Mouse (Mus musculus) gonadal fat pad, adult 2 months (tissue): Measurements from ENCODE around the gene Ints13. TPM values are rescaled to one million over a fixed set of nuclear protein-coding genes. Genes with fewer than 3 reads are reported as not detected.

Experiments
- DNase-seq: peaks from one replicate; pipeline ENCODE4 v3.0.0-alpha.2; 2012; ENCODE audit warnings: low read depth
- polyA plus RNA-seq: library from polyadenylated mRNA; depleted of rRNA; stranded (reverse); fragments of >200 nt; gene quantifications from 2 replicates; pipeline ENCODE4 v1.2.3, GENCODE M21; 2012

Ints13 gene
- polyA plus RNA-seq, 1 experiment = 15.9 TPM

DNA sequence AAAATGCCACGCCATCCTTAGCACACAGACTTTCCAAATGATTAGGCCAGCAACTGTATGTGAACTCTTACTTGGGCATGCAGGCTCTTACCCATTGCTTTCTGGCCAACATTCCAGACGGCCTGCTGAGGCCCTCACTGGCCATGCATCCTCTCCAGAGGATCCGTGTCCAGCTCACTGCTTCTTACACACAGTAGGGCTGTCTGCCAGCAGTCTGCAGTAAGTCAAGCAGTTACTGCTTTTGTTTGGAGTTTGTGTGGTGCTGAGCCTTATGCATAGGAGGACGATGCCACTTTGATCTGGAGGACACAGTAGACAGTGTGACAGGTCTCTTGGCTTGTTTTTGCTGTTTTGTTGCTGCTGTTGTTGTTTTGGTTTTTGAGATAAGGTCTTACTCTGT is 39.0 kb downstream of the Ints13 start:
- DNase-seq = no peak

DNA sequence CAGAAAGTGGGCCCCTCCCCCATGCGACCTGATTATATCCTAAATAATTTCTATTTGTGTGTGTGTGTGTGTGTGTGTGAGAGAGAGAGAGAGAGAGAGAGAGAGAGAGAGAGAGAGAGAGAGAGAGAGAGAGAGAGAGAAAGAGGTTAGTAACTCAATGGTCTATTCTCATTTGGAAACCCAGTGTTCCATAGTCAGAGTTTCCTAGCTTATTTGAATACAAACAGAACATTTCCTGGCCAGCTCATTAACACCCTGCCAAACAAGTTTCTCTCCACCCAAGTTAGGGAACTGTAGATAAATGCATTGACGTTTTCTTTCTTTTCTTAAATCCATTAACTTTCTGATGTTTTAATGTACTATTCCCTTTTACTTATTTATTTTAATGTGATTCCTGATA is 39.6 kb downstream of the Ints13 start:
- no peak for DNase-seq

- DNase-seq = no peak
Observed at GRCm38 (mm10) chr6:146537111-146537510, 40.5 kb downstream of the Ints13 start.

DNA sequence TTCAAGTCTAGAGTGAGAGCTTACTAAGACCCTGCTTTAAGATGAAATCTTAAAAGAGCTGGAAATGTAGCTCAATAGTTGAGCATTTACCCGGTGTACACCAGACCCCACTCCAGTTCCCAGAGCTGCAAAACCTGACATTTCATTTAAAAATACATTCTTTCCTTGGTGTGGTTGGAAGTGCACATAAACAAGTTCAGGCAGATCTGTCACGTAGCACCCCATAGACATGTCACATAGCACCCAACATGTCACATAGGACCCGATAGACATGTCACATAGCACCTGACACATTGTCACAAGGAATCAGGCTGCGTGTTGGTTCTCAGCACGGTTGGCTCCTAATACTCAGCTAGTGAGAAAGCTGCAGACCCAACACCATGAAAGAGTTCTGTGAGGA is 42.1 kb downstream of the Ints13 start:
- no peak for DNase-seq

DNA sequence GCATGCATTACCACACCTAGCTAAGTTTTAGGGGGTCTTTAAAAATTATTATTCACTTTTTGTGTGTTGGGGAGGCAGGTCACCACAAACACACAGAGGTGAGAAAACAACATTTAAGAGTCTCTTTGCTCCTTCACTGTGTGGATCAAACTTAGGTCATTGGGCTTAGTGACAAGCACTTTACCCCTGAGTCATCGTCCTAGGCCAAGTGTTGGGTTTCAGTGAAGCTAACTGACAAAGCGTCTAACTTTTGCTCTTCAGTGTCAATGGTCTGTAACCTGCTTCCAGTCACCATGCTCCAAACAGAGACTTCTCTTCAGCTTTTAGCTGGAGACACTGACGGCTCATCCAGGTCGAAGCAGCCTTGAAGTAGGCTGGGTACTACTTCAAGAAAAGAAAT is 44.5 kb downstream of the Ints13 start:
- DNase-seq = no peak

- DNase-seq = no peak
Observed at GRCm38 (mm10) chr6:146530769-146531168, 46.9 kb downstream of the Ints13 start.

GRCm38 (mm10) chr6:146530363-146530762 is 47.3 kb downstream of the Ints13 start:
- DNase-seq = no peak

- no peak for DNase-seq
Observed at GRCm38 (mm10) chr6:146527537-146527936, 50.1 kb downstream of the Ints13 start.

- DNase-seq = no peak
Observed at GRCm38 (mm10) chr6:146525500-146525899, 52.1 kb downstream of the Ints13 start.

DNA sequence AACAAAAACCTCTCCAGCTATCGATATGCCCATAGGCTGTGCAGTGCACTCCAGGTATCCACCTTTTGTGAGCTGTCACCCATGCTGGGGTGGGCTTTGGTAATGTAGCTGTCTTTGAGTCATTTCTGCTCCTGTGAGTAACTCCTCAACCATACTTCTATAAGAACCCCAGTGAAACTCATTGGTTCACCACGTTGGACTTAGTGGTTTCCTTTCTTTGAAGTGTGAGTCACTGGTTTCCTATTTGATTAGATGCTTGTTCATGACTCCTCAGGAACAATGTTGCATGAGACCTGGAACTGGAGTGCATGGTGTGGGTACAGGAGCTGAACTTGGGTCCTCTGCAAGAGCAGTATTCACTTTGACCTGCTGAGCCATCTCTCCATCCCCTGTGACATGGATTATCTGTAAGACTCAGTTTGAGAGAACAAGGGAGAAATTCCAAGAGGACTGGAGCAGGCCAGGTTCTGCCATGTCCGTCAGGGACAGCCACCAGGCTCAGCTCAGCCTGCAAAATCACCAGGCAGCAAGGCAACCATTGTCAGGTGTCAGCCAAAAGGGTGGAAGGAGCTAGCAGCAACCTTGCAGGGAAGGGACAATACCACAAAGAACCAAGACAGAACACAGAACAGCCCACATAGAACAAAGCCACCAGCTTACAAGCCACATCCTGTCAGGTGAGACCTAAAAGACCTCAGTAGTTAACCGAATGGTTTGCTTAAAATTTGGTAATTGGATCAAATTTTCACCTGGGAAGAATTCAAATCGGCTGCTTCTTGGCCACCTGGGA is 56.0 kb downstream of the Ints13 start:
- no peak for DNase-seq

DNA sequence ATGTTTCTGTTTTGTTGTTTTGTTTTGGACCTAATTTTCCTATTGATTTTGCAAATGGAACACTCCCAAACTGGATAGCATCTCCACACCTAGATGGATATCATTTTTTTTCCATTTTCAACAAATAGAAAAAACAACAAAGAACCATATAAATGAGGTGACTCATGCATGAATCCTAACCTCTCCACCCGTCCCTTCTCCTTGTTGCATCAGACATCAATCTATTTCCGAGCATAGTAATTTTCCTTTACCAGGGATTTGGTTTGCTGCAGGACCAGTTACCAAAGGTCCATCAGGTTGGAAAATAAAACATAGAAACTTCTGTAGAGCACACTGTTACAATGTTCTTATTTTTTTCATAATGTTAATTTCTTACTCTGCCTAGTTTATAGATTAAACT is 58.6 kb downstream of the Ints13 start:
- DNase-seq = no peak

DNA sequence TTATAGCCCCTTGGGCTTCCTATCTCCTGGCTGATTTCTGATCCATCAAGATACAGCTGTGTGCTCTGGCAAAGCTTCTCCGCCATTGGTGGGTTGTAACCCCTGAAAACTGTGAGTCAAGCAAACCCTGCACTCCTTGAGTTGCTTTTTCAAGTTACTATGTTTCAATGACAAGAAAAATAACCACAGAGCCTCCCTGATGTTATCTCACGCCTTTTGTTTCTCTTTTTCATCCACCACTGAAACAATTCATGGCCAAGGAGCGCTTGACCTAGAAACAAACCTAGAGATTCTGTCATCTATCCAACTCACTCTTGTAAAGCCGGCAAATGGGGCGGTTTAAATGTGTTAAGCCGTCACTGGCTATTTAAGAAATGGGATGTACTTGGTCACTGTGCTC is 61.7 kb downstream of the Ints13 start:
- DNase-seq = no peak

GRCm38 (mm10) chr6:146514531-146514948 is 63.1 kb downstream of the Ints13 start:
- DNase-seq = no peak

GRCm38 (mm10) chr6:146513899-146514298 is 63.7 kb downstream of the Ints13 start:
- DNase-seq = no peak

GRCm38 (mm10) chr6:146513384-146513783 is 64.3 kb downstream of the Ints13 start:
- DNase-seq = no peak

GRCm38 (mm10) chr6:146511511-146511910 is 66.1 kb downstream of the Ints13 start:
- no peak for DNase-seq

- DNase-seq = no peak
Observed at GRCm38 (mm10) chr6:146509891-146510290, 67.7 kb downstream of the Ints13 start.

GRCm38 (mm10) chr6:146504459-146504858 is 73.2 kb downstream of the Ints13 start:
- no peak for DNase-seq

GRCm38 (mm10) chr6:146502856-146503255 is 74.8 kb downstream of the Ints13 start:
- DNase-seq = no peak

- DNase-seq = no peak
Observed at GRCm38 (mm10) chr6:146501866-146502804, 75.5 kb downstream of the Ints13 start, which contains the start of gene Itpr2. Itpr2 (minus strand) TSS chr6:146502223.

- no peak for DNase-seq
Observed at GRCm38 (mm10) chr6:146501316-146501865, 76.2 kb downstream of the Ints13 start.

GRCm38 (mm10) chr6:146500771-146501170 is 76.9 kb downstream of the Ints13 start:
- DNase-seq = no peak
